Comparison of ENCODE assay signal across 15 mouse cellular contexts in the genomic region with DNA sequence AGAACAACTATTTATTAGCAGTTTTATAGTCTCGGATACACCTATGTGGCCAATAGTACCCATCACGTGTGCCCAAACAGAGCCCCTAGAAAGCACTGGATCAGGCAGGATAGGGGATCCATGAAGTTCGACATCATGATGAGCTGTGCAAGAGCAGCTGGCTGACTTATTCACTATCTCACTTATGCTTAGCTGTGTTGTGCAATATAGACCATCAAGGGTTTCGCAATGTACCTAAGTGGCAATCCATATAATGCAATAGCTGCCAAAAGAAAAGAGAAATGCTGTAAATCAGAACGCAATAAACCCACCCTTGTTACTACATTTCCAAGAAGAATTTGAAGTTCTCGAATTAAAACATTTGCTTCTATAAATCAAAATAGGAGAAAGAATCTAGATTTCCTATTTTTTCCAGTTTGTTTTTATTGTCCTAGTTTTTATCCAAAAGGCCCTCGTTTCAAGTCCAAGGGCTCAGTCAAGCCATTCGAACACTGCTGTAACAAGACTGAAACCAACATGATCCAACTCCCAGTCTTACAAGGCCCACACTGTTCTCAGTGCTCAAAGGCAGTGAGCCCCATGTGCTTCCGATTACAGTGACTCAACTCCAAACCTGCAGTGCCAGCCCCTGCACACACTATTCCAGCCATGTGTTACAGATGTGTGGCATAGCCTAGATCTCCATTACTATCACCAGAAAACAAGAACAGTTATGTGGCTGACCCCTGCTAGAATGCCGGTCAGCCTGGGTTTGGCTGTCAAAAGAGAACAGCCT. TPM values are rescaled to one million over a fixed set of nuclear protein-coding genes. Genes with fewer than 3 reads are reported as not detected.
DNase-seq lines count a peak whose midpoint lies in the region; ATAC-seq and TF ChIP-seq lines count a peak whose summit lies in the region.
"Had no signal": no experiment of that assay in that cellular context is flagged by ENCODE, and none has a peak within 500 bp of the region (broad histone marks: within the 10 kb centered on the region; RNA-seq: fewer than 3 reads in every experiment).

No protein-coding gene starts in this region.

- no peak overlapping the region for H3K4me2 ChIP-seq in forebrain, embryonic 11.5 days (ENCODE audit: low read depth, low read length, severe bottlenecking)
- H3K4me2 ChIP-seq: heart, embryonic 15.5 days; limb, embryonic 13.5 days; midbrain, embryonic 13.5 days; neural tube, embryonic 13.5 days had no signal

- H3K27ac ChIP-seq in kidney, adult 2 months (ENCODE audit: insufficient read depth, low read depth, low read length), result no peak overlapping the region
- H3K27ac ChIP-seq in embryonic fibroblast, embryonic 13.5 days (ENCODE audit: insufficient read depth, low read length), result peak overlapping the region; percentile 34
- H3K27ac ChIP-seq in forebrain, embryonic 11.5 days (ENCODE audit: low read depth, low read length), result no peak overlapping the region
- H3K27ac ChIP-seq: heart, embryonic 15.5 days; limb, embryonic 13.5 days; midbrain, embryonic 13.5 days; neural tube, embryonic 13.5 days had no signal

- ATAC-seq in forebrain, embryonic 11.5 days (replicated peaks; ENCODE audit: low FRiP score), result no peak
- ATAC-seq: forebrain, postnatal 0 days; midbrain, embryonic 13.5 days had no signal

- H3K4me1 ChIP-seq in kidney, adult 2 months (ENCODE audit: control insufficient read depth, insufficient read depth, low read length), result 0 out of 2 replicates have a peak, but pooled peaks cover 2% of the 10 kb centered on the region
- H3K4me1 ChIP-seq in embryonic fibroblast, embryonic 13.5 days (ENCODE audit: control insufficient read depth, insufficient read depth, low read length), result peaks cover 11% of the 10 kb centered on the region; the same call in 1 of the 2 replicates
- H3K4me1 ChIP-seq in forebrain, embryonic 11.5 days (replicated peaks; ENCODE audit: control insufficient read depth, insufficient read depth, low read length), result no peaks in the 10 kb centered on the region
- H3K4me1 ChIP-seq: heart, embryonic 15.5 days; neural tube, embryonic 13.5 days had no signal

- H3K4me3 ChIP-seq in kidney, adult 2 months (ENCODE audit: insufficient read depth, low read depth, low read length), result no peak overlapping the region
- no peak overlapping the region for H3K4me3 ChIP-seq in embryonic fibroblast, embryonic 13.5 days (ENCODE audit: insufficient read depth, low read length)
- H3K4me3 ChIP-seq in forebrain, embryonic 11.5 days (ENCODE audit: low read depth, low read length), result no peak overlapping the region
- H3K4me3 ChIP-seq: heart, embryonic 15.5 days; limb, embryonic 13.5 days; midbrain, embryonic 13.5 days; neural tube, embryonic 13.5 days had no signal

- TF ChIP-seq CTCF in kidney, adult 2 months (conservative IDR thresholded peaks at IDR 0.05; ENCODE audit: insufficient read depth, insufficient read length, low read depth, low read length), result no peak
- no peak for TF ChIP-seq CTCF in embryonic fibroblast, embryonic 13.5 days (IDR thresholded peaks at IDR 0.05; ENCODE audit: borderline replicate concordance, insufficient read depth, low read length)

- H3K36me3 ChIP-seq in kidney, adult 2 months (ENCODE audit: control insufficient read depth, insufficient read depth, low read length), result no peaks in the 10 kb centered on the region
- H3K36me3 ChIP-seq in forebrain, embryonic 11.5 days (ENCODE audit: control insufficient read depth, insufficient read depth, low read length), result no peaks in the 10 kb centered on the region
- H3K36me3 ChIP-seq: heart, embryonic 15.5 days; limb, embryonic 13.5 days; midbrain, embryonic 13.5 days; neural tube, embryonic 13.5 days had no signal

- peak; percentile 9 for DNase-seq in kidney, adult 2 months
- no peak for DNase-seq in kidney, adult 9 months
- peak; percentile 58 for DNase-seq in adipocyte (ENCODE audit: low spot score)
- DNase-seq in lung, postnatal 14 days, result peak; percentile 6
- no peak for DNase-seq in thymus, postnatal 25 days
- no peak for DNase-seq in forebrain, embryonic 11.5 days (ENCODE audit: low spot score)
- DNase-seq in frontal cortex, postnatal 10 days (ENCODE audit: low spot score in 2 of 2), result no peak
- DNase-seq: forebrain, postnatal 0 days; layer of hippocampus, adult 9-11 months; right cerebral cortex, adult 18-20 months had no signal

- TF ChIP-seq POLR2A in kidney, adult 2 months (IDR thresholded peaks at IDR 0.05; ENCODE audit: low read depth, low read length), result no peak
- TF ChIP-seq POLR2A in embryonic fibroblast, embryonic 13.5 days (IDR thresholded peaks at IDR 0.05; ENCODE audit: low read depth, low read length), result no peak

- H3K27me3 ChIP-seq in kidney, adult 2 months (replicated peaks; ENCODE audit: control insufficient read depth, insufficient read depth, low read length), result no peaks in the 10 kb centered on the region
- H3K27me3 ChIP-seq in forebrain, embryonic 11.5 days (ENCODE audit: control insufficient read depth, insufficient read depth, low read length), result no peaks in the 10 kb centered on the region
- H3K27me3 ChIP-seq: heart, embryonic 15.5 days; limb, embryonic 13.5 days; midbrain, embryonic 13.5 days; neural tube, embryonic 13.5 days had no signal

- no peaks in the 10 kb centered on the region for H3K9me3 ChIP-seq in forebrain, embryonic 11.5 days (ENCODE audit: control insufficient read depth, low read length)
- H3K9me3 ChIP-seq: heart, embryonic 15.5 days; midbrain, embryonic 13.5 days; neural tube, embryonic 13.5 days had no signal

- no peak overlapping the region for H3K9ac ChIP-seq in forebrain, embryonic 11.5 days (ENCODE audit: low read length)
- H3K9ac ChIP-seq: forebrain, postnatal 0 days; heart, embryonic 15.5 days; limb, embryonic 13.5 days; midbrain, embryonic 13.5 days; neural tube, embryonic 13.5 days had no signal

- 86% methylated on average over 10 of the region's 10 CpGs for WGBS in kidney, adult 2 months
- 89% methylated on average over 10 of the region's 10 CpGs for WGBS in forebrain, embryonic 11.5 days

RNA-seq across cellular contexts. Expression of a gene that starts 45.3 kb away (rescaled TPM):
- 0.26 and 0.38 TPM in 2 replicates for polyA plus RNA-seq in kidney, adult 2 months (2012; rRNA removed)
- 0.40 TPM in 1 of 2 replicates, not detected in the other for polyA plus RNA-seq in embryonic fibroblast, embryonic 13.5 days (2011; ENCODE audit: insufficient read length, low read depth, missing spikeins)
- polyA plus RNA-seq in forebrain, embryonic 11.5 days (2014; fragmentation: Nextera tagmentation; extraction: Ambion mirVana), result 0.07 TPM in 1 of 2 replicates, not detected in the other
- polyA plus RNA-seq: heart, embryonic 15.5 days; midbrain, embryonic 13.5 days had no signal

Comparison
In these comparisons a context has a peak if more than half of its experiments do, and no peak if none do; other contexts are left out.
1. DNase-seq: peak in kidney, adult 2 months (single experiment), adipocyte (single experiment) and lung, postnatal 14 days (single experiment); none in kidney, adult 9 months (single experiment), thymus, postnatal 25 days (single experiment), forebrain, embryonic 11.5 days (single experiment) and frontal cortex, postnatal 10 days (0 of 2).